Mouse (Mus musculus) kidney, adult 8-10 months (tissue): ENCODE measurements at regions not wholly inside any gene's neighbourhood (a gene's known extent, or its start where the extent isn't known, plus 50 kb on each side); places are given as distances from the start of the nearest gene placed in this dataset.

Source experiments
- DNase-seq, 2 experiments: peaks; one replicate each; pipeline ENCODE4 v3.0.0; 2022

GRCm38 (mm10) chr14:73730796-73731195, 69.8 kb downstream of the Gm21750 start:
- no peak for DNase-seq

- DNase-seq: no peak
These were observed 71.1 kb downstream of the Gm21750 start for GRCm38 (mm10) chr14:73732161-73732560.

- no peak for DNase-seq
These were observed 89.8 kb downstream of the Gm21750 start for GRCm38 (mm10) chr14:73750790-73751189.

DNA sequence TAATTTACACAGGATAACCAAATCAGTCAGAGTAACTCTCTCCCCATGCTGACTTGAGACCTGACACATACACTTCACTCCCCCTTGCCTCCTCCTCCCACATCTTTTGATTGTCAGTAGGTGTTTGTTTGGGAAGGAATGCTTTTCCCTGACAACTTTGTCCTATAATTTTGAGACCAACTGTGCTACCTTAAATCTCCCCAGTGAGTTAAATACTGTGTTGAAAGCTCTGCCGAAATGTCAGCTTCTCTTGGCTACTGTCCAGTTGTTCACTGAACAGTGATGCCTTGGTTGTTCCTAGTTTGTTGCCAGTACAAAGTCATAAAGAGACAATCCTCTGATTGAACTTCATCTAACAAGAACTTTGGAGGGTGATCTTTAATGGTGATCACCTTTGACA, 99.0 kb downstream of the Gm21750 start:
- DNase-seq: no peak

GRCm38 (mm10) chr14:73772964-73773363, 111.9 kb downstream of the Gm21750 start:
- DNase-seq: no peak

GRCm38 (mm10) chr14:73773810-73774209, 112.8 kb downstream of the Gm21750 start:
- no peak for DNase-seq

DNA sequence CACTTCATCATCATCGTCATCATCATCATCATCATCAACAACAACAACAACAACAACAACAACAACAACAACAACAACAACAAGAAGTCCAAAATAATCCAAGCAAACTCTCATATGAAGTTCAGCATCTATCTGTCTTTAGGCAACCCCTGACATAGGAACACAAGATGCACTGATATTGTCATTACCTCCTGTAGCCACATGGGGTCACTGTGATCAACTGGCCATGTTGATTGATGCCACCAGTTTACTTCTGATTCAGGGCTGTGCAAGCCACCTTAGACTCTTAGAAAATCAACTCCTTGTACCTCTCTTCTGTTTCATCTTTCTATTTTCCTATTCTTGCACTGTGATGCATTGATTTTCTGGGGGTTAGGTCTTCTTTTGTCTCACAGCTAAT, 115.0 kb downstream of the Gm21750 start:
- DNase-seq: peak; percentile 16 to 61

DNA sequence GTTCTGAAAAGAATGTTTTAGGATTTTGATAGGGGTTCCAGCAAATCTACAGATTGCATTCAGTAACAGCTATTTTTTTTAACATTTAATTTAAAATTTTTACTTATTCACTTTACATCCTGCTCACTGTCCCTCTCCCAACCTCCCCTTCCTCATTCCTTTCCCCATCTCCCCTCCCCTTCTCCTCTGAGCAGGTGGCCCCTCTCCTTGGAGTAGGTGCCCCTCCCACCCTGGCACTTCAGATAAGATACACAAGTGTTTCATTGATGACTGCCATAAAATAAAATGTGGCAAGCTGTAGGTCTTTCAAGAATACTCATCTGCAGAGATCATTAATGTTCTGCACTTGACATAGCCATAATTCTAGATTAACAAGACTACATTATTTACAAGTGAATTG, 146.1 kb downstream of the Gm21750 start:
- no peak for DNase-seq

- DNase-seq: peak; percentile 1 to 2
These were observed 177.9 kb downstream of the Gm21750 start for GRCm38 (mm10) chr14:73838890-73839289.

DNA sequence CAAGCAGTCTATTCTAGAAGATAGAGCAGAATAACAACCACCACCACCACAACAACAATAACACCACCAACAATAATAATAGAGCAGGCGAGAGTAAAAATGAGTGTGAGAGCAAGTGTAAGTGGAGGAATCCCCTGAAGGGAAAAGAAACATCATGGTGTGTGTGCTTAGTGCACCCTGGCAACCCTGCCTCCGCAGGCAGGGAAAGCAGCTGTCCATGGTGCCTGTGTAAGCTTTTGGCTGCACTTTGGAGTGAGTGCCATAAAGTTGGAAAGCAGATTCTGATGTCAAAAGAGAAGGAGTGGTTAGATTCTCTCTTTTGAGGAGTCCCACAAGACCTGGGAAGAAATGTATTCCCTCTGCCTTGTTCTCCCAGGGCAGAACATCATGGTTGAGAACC, 200.8 kb downstream of the Gm21750 start:
- DNase-seq: no peak

DNA sequence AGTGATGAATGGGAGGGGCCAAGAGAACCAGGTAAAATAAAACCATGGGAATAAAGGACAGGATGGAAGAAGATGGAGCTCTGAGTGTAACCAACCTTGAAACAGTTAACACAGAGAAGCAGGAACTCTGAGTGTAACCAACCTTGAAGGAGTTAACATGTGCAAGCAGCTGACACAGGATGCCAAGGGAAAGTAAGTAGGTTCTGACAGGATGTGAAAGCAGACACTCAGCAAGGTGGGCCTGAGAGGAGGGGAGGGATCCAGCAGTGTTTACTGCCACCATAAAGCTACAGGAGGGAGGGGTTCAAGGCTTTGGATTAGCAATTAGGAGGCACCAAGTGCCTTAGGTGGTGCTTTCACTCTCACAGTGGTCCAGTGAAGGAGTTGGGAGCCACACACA, 213.3 kb downstream of the Gm21750 start:
- no peak for DNase-seq

GRCm38 (mm10) chr14:73875916-73876315, 214.9 kb downstream of the Gm21750 start:
- no peak for DNase-seq

DNA sequence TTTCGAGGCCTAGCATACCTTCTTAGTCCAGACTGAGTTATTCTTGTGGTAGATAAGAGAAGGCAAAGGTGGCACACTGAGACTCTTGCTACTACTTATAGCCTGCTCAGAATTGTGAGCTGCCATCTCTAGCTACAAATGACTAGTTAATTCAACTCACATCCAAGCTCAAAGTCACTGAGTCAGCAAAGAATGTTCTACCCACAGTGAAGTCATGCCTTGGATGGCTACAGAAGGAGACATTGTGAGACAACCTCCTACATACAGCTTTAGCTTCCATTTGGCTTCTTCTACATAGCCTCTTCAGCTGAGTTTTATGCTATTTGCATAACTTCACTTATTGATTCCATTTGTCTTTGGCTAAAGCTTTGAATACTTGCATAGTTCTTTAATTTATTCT, 217.2 kb downstream of the Gm21750 start:
- no peak for DNase-seq

GRCm38 (mm10) chr14:73878866-73879419, 217.9 kb downstream of the Gm21750 start:
- no peak for DNase-seq

DNA sequence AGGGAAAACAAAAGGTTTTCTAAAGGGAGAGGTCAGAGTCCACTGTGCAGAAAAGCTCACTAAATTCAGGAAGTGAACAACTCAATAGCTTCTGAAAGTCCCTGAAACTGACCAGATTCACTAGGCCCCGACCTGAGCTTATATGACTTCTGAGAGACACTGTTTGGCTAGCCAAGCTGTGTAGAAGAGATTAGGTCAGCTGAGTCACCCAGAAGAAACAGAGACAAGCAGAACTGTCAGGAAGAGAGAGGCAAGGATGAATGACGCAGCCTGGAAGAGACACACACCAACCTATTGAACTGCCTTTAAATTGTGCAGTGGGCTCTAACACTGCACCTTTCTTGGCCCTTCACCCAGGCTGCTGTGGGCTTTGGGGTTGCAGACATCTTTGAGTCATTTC, 230.4 kb downstream of the Gm21750 start:
- DNase-seq: no peak

DNA sequence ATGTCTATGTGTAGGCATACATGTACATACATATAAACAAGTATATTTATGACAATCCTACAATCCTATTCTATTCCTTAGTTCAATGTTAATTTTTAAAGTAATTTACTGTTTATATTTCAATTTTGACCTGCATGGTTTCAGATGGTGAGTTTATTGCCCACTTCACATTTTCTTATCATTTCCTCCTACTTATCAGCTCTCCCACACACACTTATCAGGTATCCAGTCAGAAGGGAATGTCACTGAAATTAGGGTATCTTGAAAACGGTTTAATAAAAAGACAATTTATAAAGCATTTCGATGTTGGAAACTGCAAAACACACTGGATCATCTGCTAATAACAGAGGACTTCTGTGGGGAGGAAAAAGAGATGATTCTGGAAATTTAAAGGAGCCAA, 233.8 kb downstream of the Gm21750 start:
- no peak for DNase-seq

DNA sequence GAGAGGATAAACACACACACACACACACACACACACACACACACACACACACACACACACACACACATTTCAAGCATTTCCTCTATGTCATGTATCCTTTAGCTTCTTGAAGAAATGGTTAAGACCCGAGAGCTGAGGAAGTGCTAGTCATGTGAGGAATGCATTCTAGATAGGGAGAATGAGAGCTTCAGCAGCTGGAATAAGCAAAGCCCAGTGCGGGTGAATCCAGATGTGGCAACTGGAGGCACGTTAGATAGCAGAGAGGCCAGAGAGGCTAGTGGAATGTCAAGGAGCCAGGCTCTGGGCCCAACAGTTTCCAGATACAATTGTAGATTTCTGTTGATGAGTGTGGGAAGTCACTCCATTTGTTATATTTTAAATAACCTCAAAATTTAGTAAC, 234.2 kb downstream of the Gm21750 start:
- no peak for DNase-seq

- no peak for DNase-seq
These were observed 238.1 kb downstream of the Gm21750 start for GRCm38 (mm10) chr14:73899078-73899477.

GRCm38 (mm10) chr14:73902085-73902713, 241.2 kb downstream of the Gm21750 start:
- no peak for DNase-seq

- DNase-seq: no peak
These were observed 252.9 kb downstream of the Gm21750 start for GRCm38 (mm10) chr14:73913756-73914448.

GRCm38 (mm10) chr14:73915990-73916389, 255.0 kb downstream of the Gm21750 start:
- DNase-seq: no peak

- DNase-seq: no peak
These were observed 270.1 kb downstream of the Gm21750 start for GRCm38 (mm10) chr14:73931095-73931494.

- no peak for DNase-seq
These were observed 286.3 kb downstream of the Gm21750 start for GRCm38 (mm10) chr14:73947316-73947715.

DNA sequence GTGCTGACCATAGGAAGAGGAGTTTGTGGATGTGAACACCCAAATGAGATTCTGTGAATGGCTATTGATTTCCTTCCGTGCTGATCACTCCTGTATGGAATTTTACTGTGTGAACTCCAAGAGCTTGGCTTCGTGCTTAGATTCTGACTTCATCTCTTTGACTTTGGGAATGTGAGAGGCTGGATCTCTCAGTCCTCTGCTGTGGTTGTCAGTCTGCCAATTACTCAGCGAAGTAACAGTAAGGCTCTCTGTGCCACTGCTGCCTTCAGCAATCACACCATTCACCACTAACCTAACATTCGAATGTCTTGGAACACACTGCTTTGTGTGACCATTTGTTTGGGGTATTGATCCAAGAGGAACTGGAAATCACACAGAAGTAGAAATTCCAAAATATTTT, 291.5 kb downstream of the Gm21750 start:
- no peak for DNase-seq

DNA sequence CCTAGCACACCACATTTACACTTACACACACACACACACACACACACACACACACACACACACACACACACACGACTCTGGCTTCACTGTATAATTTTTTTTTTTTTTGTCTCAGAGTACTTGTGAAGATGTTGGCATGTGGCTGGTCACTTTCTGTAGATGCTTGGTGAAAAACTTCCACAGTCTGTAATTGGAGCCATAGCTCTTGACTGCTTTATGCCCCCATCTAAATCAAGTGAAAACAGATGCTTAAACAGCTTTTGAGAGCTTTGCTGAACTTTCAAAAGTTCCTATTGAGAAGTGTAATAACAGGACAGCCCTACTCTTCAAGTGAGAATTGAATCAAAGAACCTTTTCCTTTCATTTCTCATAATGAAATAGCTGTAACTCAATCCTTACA, 317.7 kb downstream of the Gm21750 start:
- no peak for DNase-seq
